Mouse (Mus musculus) MEL (cell line): ENCODE results near the gene Nfe2l2. TPM values are rescaled to one million over a fixed set of nuclear protein-coding genes. Genes with fewer than 3 reads are reported as not detected.

Experiments used
- DNase-seq: peaks from one replicate; pipeline ENCODE4 v3.0.0; 2011; ENCODE audit warnings: low read depth, low spot score
- H3K27ac ChIP-seq: 2 replicates; pipeline ENCODE4 v1.5.1; 2012; ENCODE audit warnings: low read depth, mild to moderate bottlenecking, control low read depth, low read length, moderate library complexity; ENCODE audit not compliant: control insufficient read depth
- H3K27me3 ChIP-seq, 2 experiments: fragments of 150-350 bp in 1 of 2; sonication (generic) in 1 of 2; 2 replicates each; pipeline ENCODE4 v1.6.1; 2012; ENCODE audit warnings: low read length in 2 of 2, mild to moderate bottlenecking in 2 of 2, improper control_type of control experiment in 1 of 2, moderate library complexity in 1 of 2; ENCODE audit not compliant: insufficient read depth in 2 of 2, control insufficient read depth in 1 of 2
- H3K36me3 ChIP-seq, 2 experiments: 2 replicates each; pipeline ENCODE4 v1.6.1; 2012 to 2014; ENCODE audit warnings: low read length in 2 of 2, improper control_type of control experiment in 1 of 2, inconsistent platforms in 1 of 2, mild to moderate bottlenecking in 1 of 2; ENCODE audit not compliant: insufficient read depth in 2 of 2, control insufficient read depth in 1 of 2
- H3K4me1 ChIP-seq, 2 experiments: fragments of 150-350 bp in 1 of 2; sonication (generic) in 1 of 2; 2 replicates each; pipeline ENCODE4 v1.6.1; 2012; ENCODE audit warnings: low read length in 2 of 2, improper control_type of control experiment in 1 of 2, mild to moderate bottlenecking in 1 of 2; ENCODE audit not compliant: insufficient read depth in 2 of 2, control insufficient read depth in 1 of 2
- H3K4me3 ChIP-seq, 2 experiments: fragments of 150-350 bp in 1 of 2; sonication (generic) in 1 of 2; 2 replicates each; pipeline ENCODE4 v1.5.1; 2012; ENCODE audit warnings: low read depth in 2 of 2, low read length in 2 of 2, mild to moderate bottlenecking in 2 of 2, moderate library complexity in 2 of 2, control low read depth in 1 of 2, improper control_type of control experiment in 1 of 2; ENCODE audit not compliant: control insufficient read depth in 1 of 2, insufficient read depth in 1 of 2
- H3K79me2 ChIP-seq: 2 replicates; pipeline ENCODE4 v1.6.1; 2012; ENCODE audit warnings: mild to moderate bottlenecking, low read length, moderate library complexity; ENCODE audit not compliant: control insufficient read depth, poor library complexity, insufficient read depth
- H3K9ac ChIP-seq: 2 replicates; pipeline ENCODE4 v1.6.1; 2012; ENCODE audit warnings: low read depth, mild to moderate bottlenecking, control low read depth, low read length, moderate library complexity; ENCODE audit not compliant: control insufficient read depth, poor library complexity, severe bottlenecking
- H3K9me3 ChIP-seq: fragments of 150-350 bp; sonication (generic); replicated peaks from 2 replicates; pipeline ENCODE4 v1.6.1; 2012; ENCODE audit warnings: mild to moderate bottlenecking, low read length, improper control_type of control experiment, moderate library complexity; ENCODE audit not compliant: insufficient read depth
- CHD1 ChIP-seq: IDR thresholded peaks from 2 replicates; pipeline ENCODE4 v1.6.1; 2012; ENCODE audit warnings: low read depth, mild to moderate bottlenecking, inconsistent platforms, low read length, improper control_type of control experiment
- CHD2 ChIP-seq: IDR thresholded peaks from 2 replicates; pipeline ENCODE4 v1.6.1; 2011; ENCODE audit warnings: low read length, improper control_type of control experiment
- CTCF ChIP-seq, 3 experiments: IDR thresholded peaks in 2 of 3; conservative IDR thresholded peaks in 1 of 3; 2 replicates each; pipeline ENCODE4 v1.5.1; 2011 to 2012; ENCODE audit warnings: low read length in 3 of 3, low read depth in 2 of 3, mild to moderate bottlenecking in 2 of 3, improper control_type of control experiment in 1 of 3, inconsistent platforms in 1 of 3, mixed read lengths in 1 of 3, moderate library complexity in 1 of 3; ENCODE audit not compliant: control insufficient read depth in 1 of 3, insufficient read depth in 1 of 3, poor library complexity in 1 of 3, severe bottlenecking in 1 of 3
- E2F4 ChIP-seq: IDR thresholded peaks from 2 replicates; pipeline ENCODE4 v1.6.1; 2011; ENCODE audit warnings: low read depth, low read length, improper control_type of control experiment, borderline replicate concordance
- EP300 ChIP-seq, 2 experiments: IDR thresholded peaks; 2 replicates each; pipeline ENCODE4 v1.6.1; 2011; ENCODE audit warnings: improper control_type of control experiment in 2 of 2, low read length in 2 of 2, low read depth in 1 of 2, mild to moderate bottlenecking in 1 of 2
- ETS1 ChIP-seq: IDR thresholded peaks from 2 replicates; pipeline ENCODE4 v1.6.1; 2012; ENCODE audit warnings: low read depth, mild to moderate bottlenecking, inconsistent platforms, low read length, improper control_type of control experiment, moderate library complexity
- GABPA ChIP-seq: IDR thresholded peaks from 2 replicates; pipeline ENCODE4 v1.6.1; 2012; ENCODE audit warnings: low read depth, mild to moderate bottlenecking, inconsistent platforms, low read length, improper control_type of control experiment, moderate library complexity
- GATA1 ChIP-seq: IDR thresholded peaks from 2 replicates; pipeline ENCODE4 v1.6.1; 2011; ENCODE audit warnings: low read depth, low read length, improper control_type of control experiment
- JUND ChIP-seq: IDR thresholded peaks from 2 replicates; pipeline ENCODE4 v1.6.1; 2011; ENCODE audit warnings: low read depth, mild to moderate bottlenecking, improper control_type of control experiment, low read length
- KAT2A ChIP-seq: conservative IDR thresholded peaks from 2 replicates; pipeline ENCODE4 v1.6.1; 2012; ENCODE audit warnings: low read depth, low read length, improper control_type of control experiment, inconsistent platforms
- MAFK ChIP-seq: IDR thresholded peaks from 2 replicates; pipeline ENCODE4 v1.6.1; 2011; ENCODE audit warnings: low read depth, mild to moderate bottlenecking, low read length, improper control_type of control experiment, borderline replicate concordance
- MAX ChIP-seq: IDR thresholded peaks from 2 replicates; pipeline ENCODE4 v1.6.1; 2011; ENCODE audit warnings: low read length, improper control_type of control experiment
- MEF2A ChIP-seq: IDR thresholded peaks from 2 replicates; pipeline ENCODE4 v1.6.1; 2014; ENCODE audit warnings: low read depth, mild to moderate bottlenecking, inconsistent platforms, low read length, improper control_type of control experiment; ENCODE audit not compliant: poor library complexity, insufficient replicate concordance, severe bottlenecking; ENCODE audit errors: extremely low read depth
- NELFE ChIP-seq: IDR thresholded peaks from 2 replicates; pipeline ENCODE4 v1.6.1; 2011; ENCODE audit warnings: low read depth, low read length, improper control_type of control experiment
- POLR2AphosphoS5 ChIP-seq: IDR thresholded peaks from 2 replicates; pipeline ENCODE4 v1.6.1; 2012; ENCODE audit warnings: low read depth, borderline replicate concordance, mild to moderate bottlenecking, inconsistent platforms, low read length, moderate library complexity, mixed read lengths
- RAD21 ChIP-seq: IDR thresholded peaks from 2 replicates; pipeline ENCODE4 v1.6.1; 2011; ENCODE audit warnings: mild to moderate bottlenecking, low read depth, low read length, improper control_type of control experiment
- RCOR1 ChIP-seq: IDR thresholded peaks from 2 replicates; pipeline ENCODE4 v1.6.1; 2012; ENCODE audit warnings: low read depth, mild to moderate bottlenecking, inconsistent platforms, low read length, improper control_type of control experiment
- SMC3 ChIP-seq: IDR thresholded peaks from 2 replicates; pipeline ENCODE4 v1.6.1; 2011; ENCODE audit warnings: low read depth, low read length, improper control_type of control experiment
- TAL1 ChIP-seq: IDR thresholded peaks from 2 replicates; pipeline ENCODE4 v1.6.1; 2012; ENCODE audit warnings: mild to moderate bottlenecking, inconsistent platforms, low read length, moderate library complexity, mixed read lengths
- TBP ChIP-seq: IDR thresholded peaks from 2 replicates; pipeline ENCODE4 v1.8.0; 2011; ENCODE audit warnings: low read depth, low read length, improper control_type of control experiment
- USF1 ChIP-seq: IDR thresholded peaks from 2 replicates; pipeline ENCODE4 v1.6.1; 2014; ENCODE audit warnings: low read depth, mild to moderate bottlenecking, inconsistent platforms, low read length, improper control_type of control experiment, moderate library complexity
- ZNF384 ChIP-seq: IDR thresholded peaks from 2 replicates; pipeline ENCODE4 v1.6.1; 2012; ENCODE audit warnings: low read depth, mild to moderate bottlenecking, inconsistent platforms, low read length, improper control_type of control experiment
- polyA plus RNA-seq, 2 experiments: library from polyadenylated mRNA; stranded (reverse) in 1 of 2; unstranded in 1 of 2; fragments of >175 nt in 1 of 2; fragments of >200 nt in 1 of 2; gene quantifications; 2 replicates each; pipeline versions ENCODE4 v1.2.1 to v1.2.4; 2012; ENCODE audit warnings: low replicate concordance in 2 of 2, low read depth in 1 of 2; ENCODE audit not compliant: insufficient read length in 2 of 2, insufficient read depth in 1 of 2, missing spikeins in 1 of 2
- total RNA-seq: library from RNA; depleted of rRNA; stranded (reverse); fragments of 300-350 nt; gene quantifications from 2 replicates; pipeline ENCODE4 v1.2.3, GENCODE M21; 2012

The Nfe2l2 gene
- total and polyA plus RNA-seq, 3 experiments = 42.1 to 59.1 TPM; not detected in 1

- H3K9me3 ChIP-seq = no peaks in the 10 kb centered on the region
- no peak overlapping the region for H3K27ac ChIP-seq
- H3K4me3 ChIP-seq = no peak overlapping the region
- no peak overlapping the region for H3K9ac ChIP-seq
- no peaks in the 10 kb centered on the region for H3K36me3 ChIP-seq
- peaks cover 2 to 5% of the 10 kb centered on the region in 2 experiments; a peak in 3 of 4 replicates for H3K27me3 ChIP-seq
- DNase-seq = no peak
- H3K4me1 ChIP-seq = no peaks in the 10 kb centered on the region
- TF ChIP-seq NELFE (no peak), EP300 (IDR thresholded peaks at IDR 0.05; ENCODE audit: low read depth in 1 of 2, low read length in 2 of 2) (no peak), RCOR1 (no peak), ETS1 (no peak), MAX (no peak), GATA1 (no peak), MAFK (no peak), SMC3 (no peak), TAL1 (no peak), CHD2 (no peak), E2F4 (no peak), CTCF (IDR thresholded peaks at IDR 0.05 in 2 of 3, conservative IDR thresholded peaks at IDR 0.05 in 1 of 3; ENCODE audit: control insufficient read depth in 1 of 3, insufficient read depth in 1 of 3, low read depth in 2 of 3, low read length in 3 of 3, poor library complexity in 1 of 3, severe bottlenecking in 1 of 3) (no peak), ZNF384 (no peak), POLR2AphosphoS5 (no peak), MEF2A (no peak), GABPA (no peak), JUND (no peak), KAT2A (no peak), USF1 (no peak)
- TF ChIP-seq, all 39 proteins: peak for 0
- no peaks in the 10 kb centered on the region for H3K79me2 ChIP-seq
Observed at GRCm38 (mm10) chr2:75752306-75753175, 48.1 kb upstream of the Nfe2l2 start.

GRCm38 (mm10) chr2:75751896-75752295, 47.5 kb upstream of the Nfe2l2 start:
- no peaks in the 10 kb centered on the region for H3K36me3 ChIP-seq
- no peaks in the 10 kb centered on the region for H3K4me1 ChIP-seq
- no peaks in the 10 kb centered on the region for H3K79me2 ChIP-seq
- no peak for DNase-seq
- H3K9me3 ChIP-seq = no peaks in the 10 kb centered on the region
- no peak overlapping the region for H3K9ac ChIP-seq
- TF ChIP-seq JUND = no peak
- no peak for TF ChIP-seq CHD1
- TF ChIP-seq NELFE = no peak
- no peak for TF ChIP-seq RAD21
- no peak for TF ChIP-seq TBP
- no peak for TF ChIP-seq KAT2A
- H3K27ac ChIP-seq = no peak overlapping the region
- no peak overlapping the region for H3K4me3 ChIP-seq
- H3K27me3 ChIP-seq = peaks cover 2 to 4% of the 10 kb centered on the region in 2 experiments; a peak in 3 of 4 replicates
